Mouse (Mus musculus): ENCODE data around the gene Esrrg.

The Esrrg gene

DNA sequence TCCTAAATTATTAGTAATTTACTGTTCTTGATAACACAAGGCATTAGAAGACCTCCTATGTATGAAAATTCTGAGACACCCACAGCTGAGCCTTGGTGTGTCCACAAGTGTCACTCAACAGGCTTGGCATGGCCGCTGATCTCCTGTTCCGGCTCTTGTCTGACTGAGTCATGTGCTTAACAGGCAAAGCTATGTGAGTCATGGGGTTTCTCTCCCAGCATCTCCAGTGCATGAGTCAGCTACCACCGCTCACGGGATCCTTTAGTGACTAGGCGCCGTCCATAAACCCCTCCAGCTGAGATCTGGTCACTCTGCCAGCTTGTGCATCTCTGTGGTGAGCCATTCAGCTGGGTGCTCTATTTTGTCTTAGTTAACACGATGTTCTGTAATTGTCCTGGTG, 302.1 kb downstream of the Esrrg start:
- DNase-seq (ENCODE audit: low read depth), result no peak

DNA sequence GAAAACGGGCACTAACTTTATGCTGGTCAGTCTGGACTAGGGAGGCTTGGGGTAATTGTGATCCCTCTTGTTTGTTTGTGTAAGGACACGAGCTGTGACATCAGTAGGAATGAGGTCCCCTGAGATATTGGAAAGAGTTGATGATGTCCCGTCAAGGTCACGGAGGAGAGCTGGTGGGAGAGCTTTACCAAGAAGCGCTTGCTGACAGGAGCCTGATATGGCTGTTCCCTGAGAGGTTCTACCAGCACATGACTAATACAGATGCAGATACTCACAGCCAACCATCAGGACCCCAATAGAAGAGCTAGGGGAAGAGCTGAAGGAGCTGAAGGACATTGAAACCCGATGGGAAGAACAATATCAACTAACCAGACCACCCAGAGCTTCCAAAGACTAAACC, 302.6 kb downstream of the Esrrg start:
- DNase-seq (ENCODE audit: low read depth), result no peak

DNA sequence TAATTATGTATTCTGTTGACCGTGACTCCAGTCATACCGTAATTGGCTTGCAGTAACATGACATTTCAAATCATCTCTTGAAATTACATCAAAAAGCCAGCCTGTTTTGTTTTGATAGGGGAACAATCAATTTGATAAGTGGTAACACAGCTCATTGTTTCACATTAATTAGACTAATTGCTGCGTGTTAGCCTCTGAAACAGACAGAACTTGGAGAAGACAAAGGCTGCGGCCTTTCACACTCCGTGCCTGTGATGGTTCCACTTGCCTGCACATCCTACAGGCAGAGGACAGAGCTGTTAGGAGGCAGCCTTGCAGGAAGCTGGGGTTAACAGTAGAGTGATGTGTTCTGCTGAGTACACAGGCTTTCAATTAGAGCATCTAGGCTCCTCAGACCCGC, 309.7 kb downstream of the Esrrg start:
- no peak for DNase-seq (ENCODE audit: low read depth)

DNA sequence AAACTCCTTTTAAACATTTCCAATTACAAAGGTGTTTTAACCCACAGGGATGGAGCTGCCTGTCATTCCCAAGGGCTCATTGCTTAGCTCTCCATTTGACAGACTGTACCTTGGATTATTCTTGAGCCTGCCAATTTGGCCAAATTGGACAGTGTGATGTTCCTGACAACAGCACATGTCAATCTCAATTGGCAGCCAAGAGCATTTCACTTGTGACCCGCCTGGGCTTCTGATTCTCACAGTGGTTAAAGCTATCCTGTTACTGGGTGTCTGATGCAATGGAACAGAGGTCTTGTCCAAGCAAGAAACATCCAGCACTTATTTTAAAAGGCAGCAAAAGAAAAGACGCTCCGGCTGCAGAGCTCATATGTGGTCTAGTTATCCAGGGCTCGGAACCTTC, 310.3 kb downstream of the Esrrg start:
- no peak for DNase-seq (ENCODE audit: low read depth)

DNA sequence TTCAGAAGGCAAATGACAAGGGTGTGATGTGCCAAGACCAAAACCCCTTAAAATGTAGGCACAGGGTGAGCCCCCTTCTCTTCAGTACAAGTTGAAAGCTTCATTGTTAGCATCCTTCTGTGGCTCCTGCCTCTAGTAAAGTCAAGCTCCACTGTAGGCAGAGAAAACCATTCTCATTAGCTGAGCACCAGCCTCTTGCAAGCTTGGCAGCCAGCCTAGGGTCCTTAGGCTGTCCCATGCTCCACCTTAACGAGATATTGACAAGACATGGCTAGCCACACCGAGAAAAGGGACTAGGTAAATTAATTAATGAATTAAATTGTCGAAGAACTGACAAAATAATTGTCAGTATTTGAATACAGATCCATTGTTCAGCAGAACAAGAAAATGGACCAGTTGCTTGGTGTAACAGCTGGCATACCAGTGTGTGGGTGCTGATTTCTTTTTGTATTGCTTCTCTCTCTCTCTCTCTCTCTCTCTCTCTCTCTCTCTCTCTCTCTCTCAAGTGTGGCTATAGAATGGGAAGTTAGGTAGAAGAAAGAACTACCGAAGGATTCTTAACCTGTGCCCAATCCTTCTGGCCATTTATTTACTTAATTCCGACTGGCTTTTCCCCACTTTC, 311.7 kb downstream of the Esrrg start:
- no peak for DNase-seq (ENCODE audit: low read depth)

DNA sequence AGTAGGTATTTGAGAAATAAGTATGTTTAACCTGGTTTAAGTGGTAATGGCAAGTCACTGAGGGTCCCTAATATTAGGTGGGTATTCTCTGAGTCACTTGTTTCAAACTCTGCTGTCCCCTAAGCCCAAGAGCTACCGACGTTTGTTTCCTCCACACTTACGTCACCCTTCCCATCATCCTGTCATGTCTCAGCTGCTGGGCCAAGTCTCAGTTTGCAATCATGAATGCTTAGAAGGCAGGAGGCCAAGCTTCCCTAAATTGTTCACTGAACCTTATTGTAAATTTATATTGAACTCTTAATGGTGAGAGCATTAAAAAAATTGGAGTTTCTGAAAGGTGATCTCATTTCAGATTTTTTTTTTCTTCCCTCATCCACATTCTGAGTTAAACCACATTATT, 322.6 kb downstream of the Esrrg start:
- DNase-seq (ENCODE audit: low read depth), result no peak

DNA sequence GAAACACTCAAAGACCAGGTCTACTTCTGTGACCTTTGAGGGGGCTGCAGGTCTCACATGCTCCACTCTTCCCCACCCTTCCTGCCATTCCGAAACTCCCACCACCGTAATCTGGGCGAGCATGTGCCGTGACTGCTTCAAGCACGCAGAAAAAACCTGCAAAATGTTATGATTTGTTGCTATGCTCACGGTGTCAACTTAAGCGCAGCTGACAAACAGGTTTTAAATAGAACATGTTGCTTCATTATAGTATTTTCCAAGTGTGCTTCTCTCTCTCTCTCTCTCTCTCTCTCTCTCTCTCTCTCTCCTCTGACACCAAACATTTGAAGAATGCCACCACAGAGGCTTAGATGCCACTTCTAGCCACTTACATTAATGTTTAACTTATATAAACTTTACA, 330.1 kb downstream of the Esrrg start:
- no peak for DNase-seq (ENCODE audit: low read depth)

DNA sequence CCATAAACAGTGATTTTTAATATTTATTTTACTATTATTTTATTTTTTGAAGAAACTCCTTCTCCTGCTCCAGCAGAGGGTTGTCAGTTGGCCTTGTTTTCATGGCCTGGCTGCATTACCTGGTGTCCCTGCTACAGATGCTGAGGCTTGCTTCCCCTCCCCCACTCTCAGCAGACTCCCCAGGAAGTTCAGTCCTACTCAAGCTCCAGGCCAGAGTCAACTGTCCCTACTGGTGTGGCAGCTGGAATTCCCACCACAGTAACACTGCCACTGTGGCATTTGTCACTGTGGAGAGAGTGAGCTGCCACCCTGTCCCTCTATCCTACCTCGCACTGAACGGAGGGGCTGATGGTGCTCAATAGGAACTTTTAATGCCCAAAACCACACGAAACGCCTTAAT, 330.5 kb downstream of the Esrrg start:
- no peak for DNase-seq (ENCODE audit: low read depth)

DNA sequence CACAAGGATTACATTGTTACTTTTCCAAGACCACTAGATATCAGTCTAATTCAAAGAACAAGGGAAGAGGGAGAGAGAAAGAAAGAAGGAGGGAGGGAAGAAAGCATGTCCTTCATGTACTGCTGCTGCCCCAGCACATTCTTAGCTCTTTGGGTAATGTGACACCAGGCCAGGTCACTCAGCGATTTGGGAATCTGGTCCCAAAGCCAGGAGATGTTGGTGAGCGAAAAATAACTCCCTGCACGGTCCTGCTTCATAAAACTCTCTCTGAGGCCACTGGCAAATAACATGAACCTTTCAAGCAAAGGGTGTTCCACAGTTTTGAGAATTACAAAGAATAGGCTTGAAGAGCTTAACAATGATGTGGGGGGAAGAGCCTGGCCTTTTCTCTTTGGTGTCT, 342.9 kb downstream of the Esrrg start:
- no peak for DNase-seq (ENCODE audit: low read depth)

DNA sequence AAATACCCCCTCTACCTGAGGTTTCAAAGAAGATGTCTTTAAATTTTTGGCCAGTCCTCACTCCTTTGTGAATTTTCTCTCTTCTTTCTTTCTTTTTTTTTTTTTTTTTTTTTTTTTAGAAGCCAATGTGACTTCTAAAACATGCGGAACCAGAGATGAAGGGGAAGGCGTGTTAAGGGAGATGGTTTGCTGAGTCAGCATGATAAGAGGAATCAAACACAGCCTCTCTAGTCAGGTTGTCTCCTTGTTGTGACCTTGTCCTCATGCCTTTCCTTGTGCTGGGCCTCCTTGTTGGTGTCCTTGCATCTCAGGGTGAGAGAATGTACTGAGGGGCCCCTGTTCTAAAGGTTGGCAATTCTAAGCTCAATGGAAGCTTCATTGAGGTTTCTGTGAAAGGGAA, 348.1 kb downstream of the Esrrg start:
- DNase-seq (ENCODE audit: low read depth), result no peak

DNA sequence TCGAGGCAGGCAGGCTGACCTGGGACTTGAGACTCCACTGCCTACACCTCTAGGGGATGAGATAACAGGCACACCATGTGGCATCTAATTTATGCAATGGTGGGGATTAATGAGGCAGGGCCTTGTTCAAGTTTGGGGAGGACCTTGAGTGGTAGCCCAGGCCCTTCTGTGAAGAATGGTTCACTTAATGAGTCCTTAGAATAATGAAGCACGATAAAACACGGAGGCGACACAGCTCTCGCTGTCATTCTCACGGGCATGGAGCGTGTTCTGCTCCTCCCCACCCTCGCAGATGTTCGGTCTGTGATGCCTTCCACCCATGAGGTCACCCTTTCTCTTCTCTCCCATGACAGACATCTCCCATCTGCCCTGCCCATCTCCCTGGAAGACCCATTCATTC, 350.6 kb downstream of the Esrrg start:
- DNase-seq (ENCODE audit: low read depth), result no peak

DNA sequence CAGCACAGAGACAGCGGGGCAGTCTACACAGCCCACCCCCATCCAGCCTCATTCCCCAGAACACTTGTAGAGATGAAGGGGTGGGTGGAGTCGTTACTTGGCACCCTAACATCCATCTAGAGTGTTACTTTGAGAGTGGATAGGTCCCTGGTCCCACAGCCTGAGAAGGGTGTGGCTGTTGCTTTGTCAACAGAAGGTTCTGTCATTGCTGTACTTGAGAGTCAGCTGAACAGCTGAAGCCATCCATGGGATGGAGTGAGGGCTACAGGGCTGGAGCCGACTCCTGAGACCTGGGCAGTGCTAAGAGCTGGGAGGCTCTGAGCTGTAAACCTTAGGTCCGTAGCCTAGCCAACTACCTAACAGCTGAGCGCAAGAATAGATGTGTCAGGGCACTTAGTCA, 352.9 kb downstream of the Esrrg start:
- DNase-seq (ENCODE audit: low read depth), result no peak

DNA sequence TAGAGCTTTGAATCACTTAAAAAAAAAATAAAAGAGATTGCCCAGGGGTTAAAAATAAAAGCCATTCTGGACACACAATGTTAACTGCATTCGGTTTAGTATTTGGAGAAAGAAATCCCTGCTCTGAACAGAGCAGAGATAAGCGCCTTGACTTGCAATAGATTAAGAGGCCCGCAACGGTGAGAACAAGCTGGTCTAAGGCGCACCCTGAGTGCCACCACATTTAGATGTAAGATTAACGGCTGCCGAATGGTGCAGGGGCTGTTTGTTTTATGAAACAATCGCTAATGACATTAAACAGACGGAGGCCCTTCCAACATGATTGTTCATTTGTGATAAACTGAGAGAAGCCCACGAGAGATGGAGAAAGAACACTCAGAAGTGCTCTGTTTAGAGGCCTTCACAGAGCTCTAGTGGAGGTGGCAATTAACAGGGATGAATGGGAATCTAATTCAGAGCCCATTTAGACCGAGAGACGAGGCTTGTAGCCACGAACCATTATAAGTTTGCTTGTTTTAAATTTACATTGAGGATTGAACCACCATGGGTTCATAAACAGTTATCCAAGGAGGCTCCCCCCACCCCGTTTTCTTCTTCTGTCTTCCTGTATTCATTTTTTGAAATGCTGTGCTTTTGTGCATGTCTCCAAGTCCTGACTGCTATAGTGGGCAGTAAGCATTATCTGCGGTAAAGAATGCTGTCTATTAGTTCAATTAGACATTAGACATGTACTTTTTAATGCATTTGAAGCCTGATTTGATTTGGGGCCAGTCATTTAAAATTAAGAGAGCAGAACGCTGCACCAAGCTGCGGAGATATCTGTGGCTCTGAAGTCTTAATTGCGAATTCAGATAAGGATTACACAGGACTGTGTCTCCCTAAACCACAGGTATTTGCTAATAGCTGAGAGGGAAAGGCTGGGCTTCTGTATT, 356.5 kb downstream of the Esrrg start:
- DNase-seq (ENCODE audit: low read depth), result no peak

DNA sequence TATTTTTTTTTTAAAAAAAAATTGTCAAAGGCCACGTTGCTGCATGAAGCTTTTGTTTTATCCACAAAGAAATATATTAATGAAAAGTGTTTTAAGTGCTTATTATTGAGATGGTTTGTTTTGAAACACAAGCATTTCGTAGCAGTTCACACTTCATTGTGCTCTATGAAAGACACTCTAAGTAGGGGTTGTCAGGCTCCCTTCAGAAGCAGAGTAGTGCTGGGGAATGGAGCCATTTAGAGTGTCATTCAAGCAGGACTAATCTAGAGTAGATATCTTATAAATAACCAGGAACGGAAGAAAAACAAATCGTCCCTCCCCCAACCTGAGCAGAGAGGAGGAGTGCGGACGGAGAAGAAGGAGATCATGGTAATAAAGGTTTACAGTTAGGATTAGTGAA, 357.3 kb downstream of the Esrrg start:
- no peak for DNase-seq (ENCODE audit: low read depth)

DNA sequence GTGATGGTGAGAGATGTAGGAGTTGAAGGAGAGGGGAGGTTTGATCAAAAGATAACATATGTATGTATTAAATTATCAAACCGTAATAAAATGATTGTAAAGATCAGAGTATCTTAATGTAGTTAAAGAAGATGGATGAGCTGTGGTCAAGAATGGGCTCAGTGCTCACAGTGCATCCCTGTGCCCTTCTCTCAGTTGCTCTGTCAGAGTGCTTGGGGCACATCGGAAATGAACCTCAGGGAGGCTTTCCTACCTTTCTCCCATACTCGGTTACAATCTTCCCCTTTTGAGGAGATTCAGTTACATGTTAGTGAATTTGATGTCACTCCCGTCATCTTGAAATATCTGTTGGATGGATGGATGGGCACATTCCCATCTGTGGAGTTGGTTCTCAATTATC, 359.8 kb downstream of the Esrrg start:
- no peak for DNase-seq (ENCODE audit: low read depth)

DNA sequence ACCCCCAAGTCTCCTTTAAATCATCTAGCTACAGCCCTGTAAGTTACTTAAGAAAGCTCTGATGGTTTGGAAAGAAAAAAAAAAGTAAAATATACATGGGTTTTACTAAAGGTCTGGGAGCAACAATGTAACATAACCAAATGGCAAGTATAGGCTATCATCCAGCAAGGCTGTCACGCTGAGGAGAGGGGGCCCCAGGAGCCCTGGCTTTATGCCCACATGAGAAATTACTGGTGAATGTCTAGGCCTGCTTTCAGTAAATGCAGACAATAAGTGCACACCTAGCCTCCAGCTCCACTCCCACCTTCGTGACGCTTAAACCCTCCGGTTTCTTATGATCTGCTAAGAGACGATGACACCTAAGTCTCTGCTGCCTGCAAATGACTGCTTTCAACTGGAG, 360.9 kb downstream of the Esrrg start:
- DNase-seq (ENCODE audit: low read depth), result no peak

DNA sequence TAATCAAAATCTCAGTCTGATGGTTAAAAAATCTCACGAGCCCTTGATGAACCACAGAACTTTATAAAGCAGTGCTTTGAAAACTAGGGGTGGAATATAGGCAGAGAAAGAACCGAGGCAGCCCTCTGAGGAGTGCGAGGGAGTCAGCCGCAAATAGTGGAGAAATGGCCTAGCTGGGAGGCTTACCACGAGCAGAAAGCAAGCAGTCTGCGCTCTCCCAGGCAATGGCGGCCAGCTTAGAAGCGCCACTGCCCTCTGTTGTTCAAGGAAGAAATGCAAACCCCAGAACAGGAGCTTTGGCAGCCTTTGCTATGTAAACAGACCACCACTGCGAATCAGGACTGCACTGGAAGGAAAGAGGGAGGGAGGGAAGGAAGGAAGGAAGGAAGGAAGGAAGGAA, 365.8 kb downstream of the Esrrg start:
- DNase-seq (ENCODE audit: low read depth), result no peak

DNA sequence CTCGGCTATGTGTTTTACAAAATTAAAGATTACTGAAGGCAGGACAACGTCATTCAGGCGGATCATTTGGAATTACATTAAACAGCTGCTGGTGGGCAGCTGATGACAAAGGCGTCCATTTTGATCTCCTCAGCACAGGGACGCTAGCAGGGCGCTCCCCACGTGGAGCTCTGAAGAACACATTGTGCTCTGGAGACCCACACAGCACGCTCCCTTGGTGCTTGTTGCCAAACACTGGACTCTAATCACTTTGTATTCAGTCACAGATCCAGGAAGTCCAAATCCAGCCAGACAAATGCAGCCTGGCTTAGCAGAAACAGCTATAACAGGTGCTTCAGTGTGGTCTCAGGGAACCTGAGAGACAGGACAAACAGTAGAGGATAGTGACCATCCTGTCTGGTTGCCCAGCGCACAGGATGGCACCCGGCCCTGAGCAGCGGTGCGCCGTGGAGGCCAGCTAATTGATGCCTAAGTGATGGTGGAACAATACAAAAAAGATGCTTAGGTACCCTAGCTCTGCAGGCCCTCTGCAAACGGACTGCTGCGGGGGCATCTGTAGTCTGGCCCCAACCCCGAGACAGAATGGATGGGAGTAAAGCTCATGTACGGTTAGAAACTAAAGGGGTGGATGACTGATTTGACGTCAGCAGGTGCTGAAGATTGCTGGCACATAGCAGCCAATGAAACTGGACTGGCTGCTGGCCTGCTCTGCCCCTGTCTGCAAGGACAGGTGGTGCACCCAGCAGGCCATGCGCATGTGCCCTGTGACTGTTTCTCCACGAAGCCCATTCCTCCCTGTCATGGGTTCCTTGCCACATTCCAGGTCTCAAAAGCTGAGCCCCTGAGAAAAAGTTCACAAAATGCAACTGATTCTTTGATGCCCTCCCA, 367.1 kb downstream of the Esrrg start:
- DNase-seq (ENCODE audit: low read depth), result no peak

DNA sequence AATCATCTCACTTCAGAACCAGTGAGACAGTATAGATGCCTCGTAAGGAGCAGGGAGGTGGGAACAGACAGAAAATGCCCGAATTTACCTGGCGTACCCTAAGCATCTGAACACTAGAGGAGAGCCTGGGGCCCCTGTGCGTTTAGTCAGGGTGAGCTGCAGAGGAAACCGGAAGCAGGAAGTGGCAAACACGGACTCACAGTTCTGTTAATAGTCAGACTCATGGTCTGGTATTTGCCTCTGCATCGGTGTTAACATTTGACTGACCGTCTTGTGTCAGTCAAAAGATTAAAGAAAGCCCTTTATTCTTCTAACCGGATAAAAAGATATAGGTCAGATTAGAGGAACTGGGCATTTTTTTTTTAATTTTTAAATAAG, 367.8 kb downstream of the Esrrg start:
- no peak for DNase-seq (ENCODE audit: low read depth)

DNA sequence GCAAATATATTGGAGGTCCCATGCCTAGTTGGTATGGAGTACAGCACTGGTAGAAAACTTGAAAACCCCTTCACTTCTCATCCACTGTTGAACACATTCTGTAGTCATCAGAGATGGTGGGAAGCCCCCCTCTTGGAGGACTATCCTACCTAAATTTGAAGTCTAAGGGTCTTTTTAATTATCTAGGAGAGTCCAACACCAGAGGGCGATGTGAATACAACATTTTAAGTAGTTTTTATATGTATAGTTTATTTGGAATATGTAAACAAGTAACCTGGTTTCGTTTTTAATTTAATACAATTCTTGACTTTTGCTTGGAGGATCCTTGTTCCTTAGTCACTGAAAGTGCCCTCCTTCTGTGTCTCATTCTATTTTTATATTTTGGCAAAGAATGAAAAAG, 372.4 kb downstream of the Esrrg start:
- no peak for DNase-seq (ENCODE audit: low read depth)

DNA sequence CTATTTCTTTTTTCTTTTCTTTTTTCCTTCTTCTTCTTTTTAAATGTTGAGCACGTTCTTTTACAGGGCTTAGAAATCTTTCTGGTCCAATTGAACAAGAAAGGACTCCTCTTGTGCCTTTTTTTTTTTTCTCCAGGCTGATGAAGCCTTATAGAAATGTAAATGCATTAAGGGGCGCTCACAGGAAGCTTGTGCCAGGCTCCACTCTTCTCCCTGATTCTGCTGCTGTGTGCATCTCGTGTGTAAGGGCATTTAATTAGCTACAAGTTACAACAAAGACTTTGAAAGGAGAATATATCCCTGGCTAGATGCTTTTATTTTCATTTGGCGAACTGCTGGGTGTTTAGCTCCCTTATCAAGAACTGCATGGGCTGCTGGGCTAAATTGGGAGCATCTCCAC, 374.6 kb downstream of the Esrrg start:
- DNase-seq (ENCODE audit: low read depth), result no peak

DNA sequence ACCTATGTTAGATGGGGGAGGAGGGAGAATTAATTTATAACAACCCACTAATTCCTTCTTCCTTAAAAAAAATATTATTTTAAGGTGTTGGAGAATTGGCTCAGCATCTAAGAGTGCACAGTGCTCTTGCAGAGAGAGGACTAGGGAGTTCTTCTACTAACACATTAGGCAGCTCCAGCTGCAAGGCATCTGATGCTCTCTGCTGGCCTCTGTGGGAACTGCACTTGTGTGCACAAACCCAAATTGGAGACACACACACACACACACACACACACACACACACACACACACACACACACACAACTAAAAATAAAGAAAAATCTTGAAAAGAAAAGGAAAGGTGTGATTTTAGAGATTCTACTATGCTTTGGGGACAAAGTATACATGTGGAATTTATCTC, 381.6 kb downstream of the Esrrg start:
- no peak for DNase-seq (ENCODE audit: low read depth)
